Mouse (Mus musculus) right cerebral cortex, adult 2 months (tissue): ENCODE data around the gene Atad3a.

Source experiments
- DNase-seq, 2 experiments: peaks; one replicate each; pipeline ENCODE4 v3.0.0; 2021 to 2022; ENCODE audit warnings: low spot score in 2 of 2

Gene Atad3a

GRCm38 (mm10) chr4:155694111-155694481, 66.8 kb downstream of the Atad3a start, which contains the start of gene Fndc10:
TSS of gene Fndc10 (plus strand) at chr4:155694342.
- peak; percentile 75 to 76 for DNase-seq

GRCm38 (mm10) chr4:155692421-155692820, 68.5 kb downstream of the Atad3a start:
- no peak for DNase-seq
